Mouse (Mus musculus) heart, adult 18-20 months (tissue): ENCODE measurements at regions not wholly inside any gene's neighbourhood (a gene's known extent, or its start where the extent isn't known, plus 50 kb on each side); places are given as distances from the start of the nearest gene placed in this dataset.

Experiments
- DNase-seq, 2 experiments: peaks; one replicate each; pipeline ENCODE4 v3.0.0; 2021 to 2022; ENCODE audit warnings: mixed read lengths in 1 of 2

DNA sequence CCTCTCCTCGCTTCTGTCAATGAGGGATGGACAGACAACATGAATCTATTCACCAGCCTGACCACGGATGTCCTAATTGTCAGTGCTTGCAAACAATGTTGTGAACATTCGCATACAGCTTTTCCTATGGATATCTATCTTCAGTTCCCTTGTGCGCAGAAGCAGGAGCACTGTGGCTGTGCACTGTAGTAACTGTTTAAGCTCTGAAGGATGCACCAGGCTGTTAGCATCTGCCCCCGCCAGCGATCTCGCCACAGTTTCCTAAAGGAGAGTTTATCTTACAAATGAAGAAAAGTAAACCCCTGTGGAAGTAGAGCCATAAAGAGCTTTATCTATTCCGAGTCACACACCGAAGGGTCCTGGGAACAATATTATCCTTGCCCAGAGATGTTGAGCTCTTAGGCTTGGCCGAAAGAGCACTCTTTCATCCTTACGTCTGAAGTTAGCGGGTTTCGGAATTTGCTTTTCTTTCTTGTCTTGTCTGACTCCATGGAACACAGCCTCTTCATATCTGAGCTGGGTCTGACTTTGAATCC is 357.4 kb downstream of the Agtpbp1 start:
- no peak for DNase-seq

DNA sequence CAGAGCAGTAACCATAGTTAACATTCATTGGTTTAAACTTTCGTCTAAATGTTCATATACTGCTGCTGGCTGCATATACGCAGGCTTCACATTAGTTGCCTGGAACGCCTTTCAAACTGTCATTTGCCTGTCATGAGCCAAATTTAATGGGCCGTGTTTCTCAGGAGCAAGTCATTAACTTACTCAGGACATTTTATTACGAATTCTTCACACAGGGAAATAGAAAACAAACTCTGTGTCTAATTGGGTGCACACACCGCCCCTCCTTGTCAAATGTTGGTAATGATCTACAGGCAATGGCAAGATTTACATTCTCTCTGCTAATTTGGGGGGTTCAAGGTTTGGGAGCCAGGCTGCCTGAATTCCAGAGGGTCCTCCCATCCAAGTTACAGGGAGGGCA is 364.4 kb downstream of the Agtpbp1 start:
- no peak for DNase-seq

DNA sequence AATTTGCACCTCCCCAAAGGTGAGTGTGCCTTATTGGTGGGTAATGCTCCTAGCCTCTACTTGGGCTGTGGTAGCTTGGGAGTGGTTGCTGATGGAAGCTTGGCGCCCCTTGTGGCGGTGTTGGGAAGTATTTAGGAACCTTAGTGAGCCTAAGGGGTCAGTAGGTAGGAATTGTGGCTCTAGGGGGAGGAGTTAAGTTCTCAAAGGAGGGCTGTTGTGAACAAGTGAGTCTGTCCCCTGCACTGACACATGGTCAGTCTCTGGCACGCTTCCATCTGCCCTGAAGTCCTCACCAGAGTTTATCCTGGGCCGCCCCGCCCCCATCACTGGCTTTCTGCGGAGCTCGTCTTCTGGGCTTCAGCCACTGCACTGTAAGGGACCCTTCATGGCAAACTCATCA is 364.9 kb downstream of the Agtpbp1 start:
- DNase-seq: peak in 1 of 2 experiments; percentile 9

DNA sequence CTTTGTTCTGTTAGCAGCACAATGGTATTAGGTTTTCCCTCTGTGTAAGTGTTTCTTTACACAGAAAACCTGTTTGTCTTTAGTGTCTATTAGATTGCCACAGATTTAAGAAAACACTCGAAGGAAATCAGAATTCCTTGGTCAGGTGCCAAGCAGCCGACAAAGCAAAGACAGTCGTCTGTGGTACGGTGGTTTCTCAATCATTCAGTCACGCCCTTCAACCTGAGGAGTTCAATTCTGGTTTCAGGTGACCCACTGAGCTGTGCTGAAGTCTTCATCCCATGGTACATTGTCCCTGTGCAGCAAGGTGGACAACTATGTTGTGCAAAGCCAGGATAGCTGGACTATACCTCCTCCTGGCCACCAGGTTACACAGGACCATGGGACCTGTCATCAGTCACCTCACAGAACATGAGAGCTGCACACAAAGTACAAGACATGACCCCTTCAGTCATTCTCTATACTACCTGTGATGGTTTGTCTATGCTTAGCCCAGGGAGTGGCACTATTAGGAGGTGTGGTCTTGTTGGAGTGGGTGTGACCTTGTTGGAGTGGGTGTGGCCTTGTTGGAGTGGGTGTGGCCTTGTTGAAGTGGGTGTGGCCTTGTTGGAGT is 368.2 kb downstream of the Agtpbp1 start:
- DNase-seq: no peak

DNA sequence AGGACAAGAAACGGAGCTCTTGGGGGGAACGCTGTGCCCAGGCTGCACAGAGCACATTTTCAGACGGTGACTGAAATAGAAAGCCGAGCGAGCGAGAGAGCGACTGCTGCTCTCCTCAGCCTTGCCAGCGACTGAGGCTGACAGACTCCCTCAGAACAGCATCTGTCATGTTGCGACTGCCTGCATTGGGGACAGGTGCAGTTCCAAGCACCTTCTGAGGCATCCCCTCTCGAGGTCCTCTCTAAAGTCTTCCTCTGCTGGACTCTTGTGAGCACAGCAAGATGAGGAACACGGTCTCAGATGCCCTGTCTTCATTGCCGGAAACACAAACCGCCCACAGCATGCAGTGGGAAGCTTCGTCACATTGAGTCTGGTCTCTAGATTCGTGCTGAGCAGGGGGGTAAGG is 372.7 kb downstream of the Agtpbp1 start:
- no peak for DNase-seq

DNA sequence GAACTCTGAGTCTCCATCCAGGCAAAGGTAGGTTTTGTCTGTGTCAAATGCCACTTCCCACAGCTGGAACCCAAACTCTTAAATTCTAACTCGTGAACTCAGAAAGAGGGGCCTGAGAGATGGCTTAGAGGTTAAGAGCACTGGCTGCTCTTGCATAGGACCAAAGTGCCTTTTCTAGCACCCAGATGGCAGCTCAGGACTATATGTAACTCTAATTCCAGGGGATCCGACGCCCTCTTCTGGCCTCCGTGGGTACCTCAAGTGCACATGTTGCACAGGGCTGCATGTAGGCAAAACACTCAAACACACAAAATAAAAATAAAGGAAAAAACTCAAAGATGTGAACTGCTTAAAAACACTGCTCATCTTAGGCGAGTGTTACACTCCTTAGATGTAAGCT is 374.2 kb downstream of the Agtpbp1 start:
- DNase-seq: no peak

DNA sequence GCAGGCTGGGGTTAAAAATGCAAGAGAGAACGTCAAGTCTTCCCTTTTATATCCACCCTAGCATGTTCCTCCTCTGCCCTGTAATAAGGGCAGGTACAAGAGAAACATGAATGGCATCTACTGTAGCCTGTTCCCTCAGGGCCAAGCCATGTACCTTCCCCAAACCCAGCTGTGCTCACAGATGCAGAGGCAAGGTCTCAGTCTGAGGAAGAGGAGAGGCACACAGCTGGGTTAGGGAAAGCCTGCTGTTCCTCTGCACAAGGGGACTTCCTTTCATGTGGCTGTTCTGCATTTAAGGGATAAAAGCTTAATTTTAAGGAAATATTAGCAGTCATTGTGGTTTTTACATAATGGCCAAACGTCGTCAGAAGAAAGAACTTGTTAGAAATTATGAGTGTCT is 378.8 kb downstream of the Agtpbp1 start:
- DNase-seq: no peak

DNA sequence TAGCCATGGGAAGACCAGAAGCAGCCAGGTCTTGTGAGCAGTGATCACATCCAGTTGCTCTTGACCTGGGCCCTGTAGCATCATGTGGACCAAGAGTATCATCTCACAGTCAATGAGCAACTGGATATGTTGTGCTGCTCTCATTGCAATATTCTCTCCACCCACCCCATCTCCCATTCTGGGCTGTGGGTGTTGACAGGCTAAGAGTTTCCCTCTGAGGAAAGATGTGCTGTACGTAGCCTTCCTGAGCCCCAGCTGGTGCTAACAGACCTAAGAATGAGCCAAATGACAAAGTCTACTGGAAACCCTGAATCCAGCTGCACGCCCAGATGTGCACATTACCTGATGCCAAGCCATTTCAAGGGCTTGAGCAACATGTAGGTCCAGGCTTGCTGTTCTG is 380.5 kb downstream of the Agtpbp1 start:
- DNase-seq: no peak

DNA sequence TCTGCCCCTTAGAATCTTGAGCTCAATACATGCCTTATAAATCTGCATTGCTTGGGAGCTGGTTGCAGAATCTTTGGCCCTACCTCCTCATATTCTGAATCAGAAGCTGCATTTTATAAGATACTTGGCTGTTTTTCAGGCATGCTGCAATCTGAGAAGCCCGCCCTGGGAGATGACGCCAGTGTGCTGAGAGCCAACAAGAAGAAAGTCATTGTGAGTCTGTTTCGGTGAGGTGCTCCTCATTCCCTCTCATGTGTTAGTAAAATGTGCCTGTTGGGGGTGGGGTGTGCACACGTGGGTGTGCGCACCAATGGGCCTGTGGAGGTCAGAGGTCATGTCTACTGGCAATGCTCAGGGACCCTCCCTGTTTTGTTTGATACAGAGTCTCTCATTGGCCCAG is 388.7 kb downstream of the Agtpbp1 start:
- peak; percentile 13 to 18 for DNase-seq

DNA sequence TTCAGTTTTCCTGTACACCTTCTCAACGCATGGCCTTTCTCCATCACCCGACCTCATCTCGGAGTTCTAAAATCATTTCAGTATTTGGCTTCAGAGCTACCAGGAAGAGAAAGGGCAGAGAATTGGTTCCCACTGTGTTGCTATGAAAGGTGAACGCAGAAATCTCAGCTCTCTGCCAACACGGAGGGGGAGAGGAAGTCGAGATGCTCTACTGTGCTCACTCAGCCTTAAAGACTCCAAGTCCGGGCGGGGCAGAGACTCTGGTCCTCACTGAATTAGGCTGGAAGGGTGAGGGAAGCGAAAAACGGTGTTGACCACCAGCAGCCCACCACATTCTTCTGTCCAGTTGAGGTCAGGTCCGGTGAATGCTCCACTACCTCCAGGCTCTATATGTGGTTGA is 382.1 kb downstream of the Ntrk2 start:
- no peak for DNase-seq
